Mouse (Mus musculus) testis, adult 2 months (tissue): ENCODE results near the gene Ppp1r3f.

Source experiments
- CTCF ChIP-seq: fragments of 200-500 bp; IDR thresholded peaks from 2 replicates; pipeline ENCODE4 v1.5.1; 2012; ENCODE audit warnings: low read depth, mild to moderate bottlenecking, inconsistent platforms, low read length, moderate library complexity; ENCODE audit not compliant: control insufficient read depth, insufficient read depth, insufficient replicate concordance
- POLR2A ChIP-seq: fragments of 200-500 bp; IDR thresholded peaks from 2 replicates; pipeline ENCODE4 v1.6.1; 2012; ENCODE audit warnings: low read depth, mild to moderate bottlenecking, inconsistent platforms, low read length, moderate library complexity; ENCODE audit not compliant: control insufficient read depth

- TF ChIP-seq POLR2A (no peak), CTCF (no peak)
Measured at GRCm38 (mm10) chrX:7563076-7563475, 11.0 kb downstream of the Ppp1r3f start.
